Mouse (Mus musculus) liver, postnatal 0 days (tissue): ENCODE results near the gene Dpyd.

Experiments used
- CTCF ChIP-seq: sonication (generic); IDR thresholded peaks from 2 replicates; pipeline ENCODE4 v1.5.1; 2016; ENCODE audit warnings: antibody characterized with exemption, low read depth
- EP300 ChIP-seq: IDR thresholded peaks from 2 replicates; pipeline ENCODE4 v1.6.1; 2016; ENCODE audit warnings: antibody characterized with exemption, low read depth, mild to moderate bottlenecking

- TF ChIP-seq EP300 = no peak
- no peak for TF ChIP-seq CTCF
These were observed 857.3 kb downstream of the Dpyd start for GRCm38 (mm10) chr3:119419087-119419709.
